Mouse (Mus musculus) urinary bladder, postnatal 14 days (tissue): ENCODE data around the gene Tmem274.

Experiments
- DNase-seq: peaks from one replicate; pipeline ENCODE4 v3.0.0; 2021; ENCODE audit warnings: low spot score

Tmem274 gene

DNA sequence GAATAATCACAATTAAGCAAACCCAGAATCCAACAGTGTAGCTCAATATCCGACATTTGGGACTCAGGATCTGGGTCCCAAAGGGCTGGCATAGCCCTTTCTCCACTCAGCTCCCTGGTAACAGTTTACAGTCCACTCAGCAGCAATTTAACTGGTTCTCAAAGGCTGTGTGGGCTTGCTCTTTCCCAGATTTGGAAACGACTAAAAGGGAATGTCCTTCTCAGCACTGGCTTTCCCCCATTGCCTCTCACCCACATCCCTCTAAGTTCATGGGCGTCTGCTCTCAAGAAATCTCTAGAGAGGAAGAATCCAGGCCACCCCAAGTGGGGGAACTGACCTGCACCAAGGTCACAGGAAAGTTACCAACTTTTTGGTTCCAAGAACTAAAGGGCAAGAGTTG, 7.4 kb downstream of the Tmem274 start:
- DNase-seq: no peak

DNA sequence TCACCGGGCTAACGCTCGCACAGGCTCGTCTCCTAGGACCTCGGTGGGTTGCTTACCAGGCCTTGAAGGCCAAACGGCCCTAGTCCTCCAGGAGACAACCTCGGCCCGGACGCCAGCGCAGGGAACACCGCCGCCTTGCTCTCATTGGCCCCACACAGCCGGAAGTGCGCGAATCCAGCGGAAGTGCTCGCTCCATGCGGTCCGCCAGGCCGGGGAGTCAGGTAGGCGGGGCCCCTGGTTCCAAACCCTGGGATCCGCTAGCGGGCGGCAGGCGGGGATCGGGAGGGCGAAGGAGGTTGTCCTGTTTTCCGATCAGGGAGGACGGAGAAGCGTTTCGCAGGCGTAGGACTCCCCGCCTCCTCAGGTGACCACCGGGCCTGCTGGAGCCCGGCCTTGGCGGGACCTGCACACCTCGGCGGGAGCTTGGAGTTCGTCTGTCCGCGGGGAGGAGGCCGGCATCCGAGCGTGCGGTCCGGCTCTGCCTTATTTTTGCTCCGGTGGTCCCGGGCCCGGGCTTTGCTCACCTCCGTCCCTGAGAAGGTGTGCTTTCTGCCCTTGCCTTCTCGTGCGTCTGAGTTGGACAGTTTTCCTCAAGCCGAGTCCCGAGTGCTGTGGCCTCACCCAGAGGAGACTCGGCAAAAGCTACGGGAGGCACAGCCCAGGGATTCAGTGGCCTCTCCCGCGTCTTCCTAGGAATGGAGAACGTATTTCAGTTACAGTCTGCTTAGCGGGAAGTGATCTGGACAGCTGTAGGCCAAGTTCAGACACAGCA, 8.1 kb downstream of the Tmem274 start, which contains the start of the genes Nmnat1 and Lzic:
Nmnat1 (minus strand) TSS at position 150 of the 772 bp plus-strand sequence.
Lzic (plus strand) TSS at position 177 of the 772 bp plus-strand sequence.
- DNase-seq: peak; percentile 94

DNA sequence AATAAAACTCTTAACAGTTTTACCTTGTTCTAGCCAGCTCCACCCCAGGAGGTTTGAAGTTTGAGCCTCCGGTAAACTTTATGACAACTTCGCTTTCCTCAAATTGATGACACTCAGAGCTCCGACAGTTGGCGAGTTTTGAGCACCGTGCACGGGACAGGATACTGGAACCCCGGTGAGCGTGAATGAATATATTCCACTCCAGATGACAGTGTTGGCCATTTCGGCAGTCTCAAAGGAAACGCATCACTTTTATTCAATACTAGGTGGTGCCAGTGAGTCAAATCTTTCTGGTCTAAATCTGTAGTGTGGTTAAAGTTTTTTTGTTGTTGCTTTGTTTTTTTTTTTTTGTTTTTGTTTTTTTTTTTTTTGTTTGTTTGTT, 8.6 kb downstream of the Tmem274 start:
- no peak for DNase-seq

DNA sequence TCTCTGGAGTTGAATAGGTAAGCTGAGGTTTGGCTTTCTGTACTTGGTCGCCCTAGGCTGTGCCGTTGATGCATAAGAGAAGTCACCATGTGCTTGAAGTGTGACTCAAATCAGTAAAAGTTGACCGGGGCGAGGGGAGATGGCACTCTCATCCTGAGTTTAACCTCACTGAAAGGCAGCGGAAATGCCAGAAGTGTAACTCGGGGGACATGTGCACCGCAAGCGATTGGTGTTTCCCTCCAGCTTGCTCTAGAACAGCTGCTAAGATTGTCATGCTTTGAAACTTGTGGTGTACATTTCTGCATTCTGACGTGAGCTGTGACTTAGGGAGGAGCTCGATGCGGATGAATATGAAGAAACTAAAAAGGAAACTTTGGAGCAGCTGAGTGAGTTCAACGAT, 10.6 kb downstream of the Tmem274 start:
- DNase-seq: no peak

DNA sequence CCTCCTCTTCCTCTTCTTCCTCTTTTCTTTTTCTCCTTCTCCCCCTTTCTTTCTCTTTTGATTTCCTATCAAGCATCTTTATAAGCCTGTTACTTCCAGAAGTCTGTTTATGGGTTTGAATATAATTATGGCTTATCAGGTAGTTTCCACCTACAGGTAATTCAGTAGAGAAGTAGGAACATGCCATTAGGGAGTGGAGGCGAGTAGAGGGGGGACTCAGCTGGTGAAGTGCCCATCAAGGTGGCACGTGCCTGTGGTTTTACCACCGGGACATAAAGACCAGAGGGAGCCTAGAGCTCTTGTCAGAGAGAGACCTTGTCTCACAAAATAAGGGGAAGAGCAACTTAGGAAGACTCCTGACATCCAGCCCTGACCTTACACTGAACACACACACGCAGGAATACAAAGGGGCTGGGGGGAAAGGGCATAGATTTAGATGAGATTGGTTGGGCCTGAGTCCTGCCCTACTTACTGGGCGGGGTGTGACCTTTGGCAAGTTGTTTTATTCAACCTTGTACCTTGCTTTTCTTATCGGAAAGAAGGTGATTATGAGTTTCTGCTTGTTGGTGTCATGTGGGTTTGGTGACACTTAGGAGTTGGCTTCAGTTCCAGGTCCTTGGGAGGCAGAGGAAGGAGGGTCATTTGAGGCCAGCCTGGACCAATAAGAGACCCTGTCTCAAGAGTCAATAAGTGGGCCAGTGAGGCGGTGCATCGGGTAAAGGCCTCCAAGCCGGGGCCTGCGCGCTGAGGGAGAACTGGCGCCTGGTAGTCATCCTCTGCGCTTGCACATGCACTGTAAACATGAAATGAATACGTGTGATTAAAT, 12.4 kb downstream of the Tmem274 start:
- DNase-seq: no peak

DNA sequence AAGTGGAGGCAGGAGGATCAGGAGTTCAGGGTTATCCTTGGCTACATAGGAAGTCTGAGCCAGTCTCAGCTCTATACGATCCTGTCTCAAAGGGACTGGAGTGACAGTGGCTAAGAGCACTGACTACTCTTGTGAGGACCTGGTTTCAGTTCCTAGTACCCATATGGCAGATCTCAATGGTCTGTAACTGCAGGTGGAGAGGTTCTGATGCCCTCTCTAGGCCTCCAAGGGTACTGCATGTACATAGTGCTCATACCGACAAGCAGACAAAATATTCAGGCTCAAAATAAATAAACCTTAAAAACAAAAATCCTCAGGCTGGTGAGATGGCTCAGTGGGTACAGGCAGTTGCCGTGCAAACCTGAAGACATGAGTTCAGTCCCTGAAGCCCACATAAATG, 14.0 kb downstream of the Tmem274 start:
- no peak for DNase-seq

DNA sequence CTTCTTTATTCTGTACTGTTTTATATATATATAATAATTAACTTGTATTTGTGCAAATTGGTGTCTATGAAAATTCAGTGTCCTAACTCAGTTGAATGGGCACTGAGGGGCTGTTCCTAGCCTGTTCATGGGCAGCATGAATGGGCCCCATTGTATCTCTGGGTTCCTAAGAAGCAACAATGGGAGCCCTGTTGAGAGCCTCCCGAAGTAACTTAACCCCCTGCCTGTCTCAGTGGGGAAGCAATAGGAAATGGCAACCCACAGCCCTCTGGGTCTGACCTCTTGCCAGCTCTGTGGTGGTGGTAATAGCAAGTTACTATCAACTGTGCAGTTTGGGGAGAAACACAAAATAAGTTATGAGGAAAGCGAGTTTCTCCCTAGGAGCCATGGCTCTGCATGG, 19.4 kb downstream of the Tmem274 start:
- no peak for DNase-seq

DNA sequence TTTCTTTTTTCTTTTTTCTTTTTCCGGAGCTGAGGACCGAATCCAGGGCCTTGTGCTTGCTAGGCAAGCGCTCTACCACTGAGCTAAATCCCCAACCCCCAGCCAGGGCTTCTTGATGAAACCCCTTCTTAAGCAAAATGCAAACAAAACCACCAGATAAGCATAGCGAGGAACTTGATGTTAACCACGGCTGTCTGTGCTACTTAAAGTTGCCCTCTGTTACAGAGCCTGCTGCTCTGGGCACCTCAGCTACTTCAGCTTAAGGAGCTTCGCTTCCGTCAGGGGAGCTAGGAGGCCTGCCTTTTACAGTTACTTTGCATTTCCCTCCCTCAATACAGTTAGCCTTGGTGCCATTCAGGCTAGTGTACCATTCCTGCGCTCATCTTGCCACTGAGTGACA, 21.7 kb downstream of the Tmem274 start:
- no peak for DNase-seq

DNA sequence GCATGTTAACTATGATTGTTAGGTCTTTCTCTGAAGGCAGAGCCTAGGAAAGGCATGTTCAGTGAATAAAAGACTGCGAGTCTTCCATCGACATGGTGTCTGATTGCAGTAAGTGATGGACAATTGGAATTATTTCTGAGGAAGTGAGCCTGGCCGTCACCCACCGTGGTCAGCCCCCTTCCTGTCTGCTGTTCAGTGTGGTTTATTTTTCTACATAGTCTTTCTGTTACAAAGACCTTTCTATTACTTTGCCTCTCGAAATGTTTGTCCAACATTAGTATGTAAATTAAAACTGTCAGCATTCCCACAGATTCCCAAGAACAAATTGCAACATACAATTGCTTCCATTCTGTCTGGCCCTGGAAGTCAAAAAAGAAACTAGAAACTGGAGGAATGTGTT, 22.6 kb downstream of the Tmem274 start:
- DNase-seq: no peak

DNA sequence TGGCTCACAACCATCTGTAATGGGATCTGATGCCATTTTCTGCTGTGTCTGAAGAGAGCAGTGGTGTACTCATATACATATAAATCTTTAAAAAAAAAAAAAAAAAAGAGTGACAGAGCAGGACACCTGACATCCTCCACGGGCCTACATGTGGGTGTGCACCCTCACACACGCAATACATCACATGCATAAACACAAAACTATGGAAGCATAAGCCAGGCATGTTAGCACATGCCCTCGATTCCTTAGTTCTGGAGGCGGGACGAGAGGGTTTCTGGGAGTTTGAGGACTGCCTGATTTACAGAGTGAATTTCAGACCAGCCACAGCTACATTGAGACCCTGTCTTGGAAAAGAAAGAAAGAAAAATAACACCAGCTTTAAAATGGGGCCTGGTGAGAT, 27.2 kb downstream of the Tmem274 start:
- no peak for DNase-seq

DNA sequence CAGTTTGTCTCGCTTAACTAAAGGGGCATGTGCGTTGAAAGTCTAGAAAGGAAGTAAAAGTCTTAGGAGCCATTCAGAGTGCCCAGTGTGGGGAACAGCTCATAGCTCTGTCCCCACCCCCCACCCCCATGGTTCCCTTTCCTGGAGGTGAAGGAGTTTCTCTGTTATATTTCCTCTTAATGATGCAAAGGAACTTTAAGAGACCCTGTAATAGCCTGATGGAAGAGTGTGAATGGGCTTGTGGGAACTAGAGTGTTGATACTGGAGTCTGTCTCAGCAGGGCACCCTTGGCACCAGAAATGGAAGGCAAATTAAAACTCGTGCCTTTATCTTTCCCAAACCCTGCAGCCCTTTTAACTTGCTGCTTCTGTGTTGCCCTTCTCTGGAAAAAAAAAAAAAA, 27.7 kb downstream of the Tmem274 start:
- no peak for DNase-seq

DNA sequence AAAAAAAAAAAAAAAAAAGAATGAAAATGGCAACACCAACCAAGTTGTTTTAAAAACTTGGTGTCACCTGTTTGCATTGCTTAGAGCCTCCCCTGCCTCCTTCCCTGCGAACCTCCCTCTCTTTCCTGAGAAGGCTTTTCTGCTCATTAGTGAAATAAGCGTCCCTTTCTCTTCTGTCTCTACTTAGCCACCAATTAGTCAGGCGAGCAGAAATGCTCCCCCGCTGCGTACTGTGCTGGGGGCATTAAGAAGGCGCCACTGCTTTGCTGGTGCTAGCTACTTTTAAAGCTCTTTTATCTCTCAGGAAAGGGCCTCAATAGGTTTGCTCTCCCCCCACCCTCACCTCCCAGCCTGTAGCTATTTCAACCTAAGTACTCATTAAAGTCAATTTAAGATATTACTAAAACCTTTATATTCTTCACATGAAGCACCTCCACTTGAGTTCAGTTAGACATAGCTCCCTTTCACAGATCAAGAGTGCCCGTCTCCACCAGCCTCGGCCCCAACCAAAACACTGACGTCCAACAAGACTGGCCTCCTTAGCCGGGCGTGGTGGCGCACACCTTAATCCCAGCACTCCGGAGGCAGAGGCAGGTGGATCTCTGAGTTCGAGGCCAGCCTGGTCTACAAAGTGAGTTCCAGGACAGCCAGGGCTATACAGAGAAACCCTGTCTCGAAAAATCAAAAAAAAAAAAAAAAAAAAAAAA, 28.2 kb downstream of the Tmem274 start:
- no peak for DNase-seq

DNA sequence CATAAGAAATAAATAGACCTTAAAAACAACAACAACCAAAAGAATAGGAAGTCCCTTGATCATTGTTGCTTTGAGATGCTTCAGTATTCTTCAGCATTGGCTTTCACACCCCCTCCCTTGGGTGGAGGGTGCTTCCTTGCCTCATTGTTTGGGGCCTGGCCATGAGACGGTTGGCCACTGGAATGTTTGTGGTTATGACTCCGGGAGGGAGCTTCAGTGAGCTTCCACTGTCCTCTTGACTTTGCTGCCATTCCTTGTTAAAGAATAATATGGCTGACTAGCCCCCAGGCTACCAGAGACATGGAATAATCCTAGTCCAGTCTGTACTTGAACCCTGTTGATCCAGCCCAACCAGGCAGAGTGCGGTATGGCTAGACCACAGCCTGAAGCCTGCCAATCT, 29.7 kb downstream of the Tmem274 start:
- no peak for DNase-seq

DNA sequence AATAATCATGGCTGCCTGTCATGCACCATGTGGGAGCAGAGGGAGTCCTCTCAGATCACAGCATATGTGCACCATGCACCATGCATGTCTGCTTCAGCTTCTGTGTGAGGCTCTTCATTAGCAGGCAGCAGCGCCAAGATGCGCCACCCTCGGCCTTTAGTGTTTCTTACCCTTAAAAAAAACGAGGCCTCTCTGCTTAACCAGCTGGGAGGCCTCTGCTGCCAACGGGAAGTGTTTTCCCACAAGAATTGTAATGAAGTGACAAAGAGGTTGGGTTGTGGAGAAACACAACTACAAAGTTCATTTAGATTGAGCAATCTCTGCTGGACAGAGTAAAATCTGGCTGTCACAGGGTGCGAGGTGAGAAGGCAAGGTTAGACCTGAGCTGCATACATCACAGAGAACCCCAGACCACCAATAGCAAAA, 34.1 kb downstream of the Tmem274 start:
- DNase-seq: no peak

DNA sequence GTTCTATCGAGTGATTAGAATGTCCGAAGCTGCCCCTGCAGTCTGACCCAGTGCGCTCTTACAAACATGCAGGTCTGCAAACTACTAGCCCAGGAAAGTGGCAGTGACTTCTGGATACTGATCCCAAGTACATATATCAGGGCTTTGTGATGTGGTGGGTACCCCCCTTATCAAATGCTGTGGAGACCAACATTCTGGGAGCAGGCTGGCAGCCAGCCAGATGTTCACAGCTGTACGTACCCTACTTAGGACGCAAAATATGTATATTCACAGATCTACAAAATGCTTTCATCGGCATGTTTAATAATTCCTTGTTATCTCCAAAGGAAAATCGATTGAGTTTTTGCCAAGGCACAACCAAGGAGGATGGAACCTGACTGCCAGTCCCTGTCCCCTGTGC, 34.9 kb downstream of the Tmem274 start:
- DNase-seq: no peak

DNA sequence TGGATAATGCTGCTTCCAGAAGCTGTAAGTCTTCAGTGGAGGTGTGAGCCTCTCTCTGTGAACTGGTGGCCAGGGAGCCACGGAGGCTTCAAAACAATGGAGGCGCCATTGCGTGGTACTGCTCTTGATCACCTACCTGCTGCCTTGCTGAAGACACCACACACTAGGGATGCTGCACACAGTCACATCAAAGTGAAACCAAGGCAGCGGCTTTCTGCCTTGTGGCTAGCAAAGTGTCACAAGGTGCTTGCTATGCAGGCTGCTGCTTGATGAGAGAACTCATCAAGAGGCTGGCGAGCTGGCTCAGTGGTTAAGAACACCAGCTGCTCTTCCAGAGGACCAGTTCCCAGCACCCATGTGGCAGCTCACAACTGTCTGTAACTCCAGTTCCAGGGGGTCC, 38.5 kb downstream of the Tmem274 start:
- DNase-seq: no peak

DNA sequence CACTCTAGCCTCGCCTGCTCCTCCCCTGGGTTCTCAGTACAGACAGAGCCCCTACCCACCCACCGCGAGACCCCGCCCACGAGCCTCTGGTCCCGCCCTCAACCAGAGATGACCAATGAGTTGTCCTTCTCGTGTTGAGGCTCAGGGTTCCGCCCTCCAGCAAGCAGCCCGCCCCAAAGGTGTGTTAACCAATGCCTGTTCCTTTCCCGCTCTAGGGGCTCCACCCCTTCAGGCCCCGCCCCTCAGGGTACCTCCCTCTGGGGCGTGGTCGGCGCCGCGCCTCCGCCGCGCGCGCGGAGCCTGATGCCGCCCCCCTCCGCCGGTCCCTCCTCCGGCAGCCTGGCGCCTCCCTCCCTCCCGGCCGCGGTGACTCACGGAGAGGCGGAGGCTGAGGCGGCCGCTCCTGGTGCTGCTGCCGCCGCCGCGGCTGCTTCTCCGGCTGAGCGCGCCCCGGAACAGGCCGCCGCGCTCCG, 40.7 kb downstream of the Tmem274 start, which contains the start of gene Ctnnbip1:
Ctnnbip1 (plus strand) TSS at position 369 of the 473 bp plus-strand sequence.
- DNase-seq: peak; percentile 97

DNA sequence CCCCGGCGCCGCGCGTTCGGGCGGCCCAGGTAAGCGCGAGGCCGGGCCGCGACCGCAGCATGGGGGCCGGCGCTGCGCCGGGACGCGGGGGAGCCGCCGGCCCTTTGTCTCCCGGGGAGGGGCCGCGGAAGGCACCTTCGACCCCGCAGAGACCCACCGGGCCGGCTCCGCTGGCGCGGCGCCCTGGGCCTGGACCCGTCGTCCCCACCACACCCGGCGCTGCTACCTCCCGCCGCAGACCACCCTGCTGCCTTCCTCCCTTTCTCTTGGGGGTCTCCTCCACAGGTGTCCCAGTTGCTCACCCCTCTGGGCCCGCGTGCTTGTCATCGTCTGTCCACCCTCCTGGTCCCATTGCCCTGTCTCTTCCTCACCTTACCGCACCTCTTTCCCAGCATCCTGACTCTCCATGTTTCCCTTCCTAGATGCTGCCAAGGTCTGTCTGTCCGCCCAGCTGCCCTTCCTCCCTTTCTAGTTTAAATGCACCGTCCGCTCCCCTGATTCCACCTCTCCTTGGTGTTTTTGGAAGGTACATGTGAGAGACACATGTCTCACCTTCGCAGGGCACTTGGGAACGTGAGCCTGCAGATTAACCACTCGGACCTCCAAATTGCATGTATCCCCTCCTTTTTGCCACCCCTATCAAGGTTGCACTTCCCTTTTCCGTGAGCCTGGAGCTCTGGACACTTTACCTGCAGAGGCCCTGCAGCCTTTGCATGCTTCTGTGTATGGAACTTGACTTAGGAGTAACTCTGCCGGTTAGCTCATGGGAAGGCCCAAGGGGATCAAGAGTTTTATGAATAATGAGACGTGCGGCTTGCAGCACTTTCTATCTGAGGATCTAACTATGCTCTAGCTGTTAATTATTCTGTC, 41.4 kb downstream of the Tmem274 start:
- DNase-seq: no peak

DNA sequence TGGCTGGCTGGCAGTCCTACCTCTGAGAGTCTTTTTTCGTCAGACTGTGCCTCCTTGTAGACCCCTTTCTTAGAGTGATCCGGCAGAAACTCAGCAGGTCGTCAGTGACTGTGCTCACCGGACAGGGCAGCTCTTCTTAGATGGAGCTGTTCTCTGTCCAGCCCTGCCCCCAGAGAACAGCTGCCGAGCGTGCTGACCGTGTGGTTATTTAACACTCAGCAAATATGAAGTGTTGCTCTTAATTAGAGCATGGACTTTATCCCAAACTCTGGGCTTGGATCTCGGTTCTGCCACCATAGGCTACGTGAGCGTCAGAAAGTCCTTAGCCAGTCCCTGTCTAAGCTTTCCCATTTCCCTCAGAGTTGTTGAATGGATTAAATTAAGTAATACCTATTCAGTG, 44.1 kb downstream of the Tmem274 start:
- no peak for DNase-seq

DNA sequence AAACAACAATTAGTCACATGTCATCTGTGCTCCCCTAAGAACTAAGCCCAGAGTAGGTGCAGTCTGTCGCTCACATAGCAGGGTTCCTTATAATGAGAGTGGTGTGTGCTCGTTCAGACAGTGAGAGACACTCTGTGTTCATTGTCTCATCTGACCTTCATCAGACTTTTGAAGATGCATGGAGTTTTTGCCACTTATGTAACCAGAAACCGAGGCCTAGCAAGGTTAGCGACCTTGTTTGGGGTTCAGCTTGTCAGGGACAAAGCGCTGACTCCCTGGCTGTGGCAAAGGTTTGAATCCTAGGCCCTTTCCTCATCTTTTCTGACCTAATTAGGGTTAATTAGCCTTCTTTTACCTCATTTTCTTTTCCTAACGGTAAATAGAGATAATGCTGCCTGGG, 46.8 kb downstream of the Tmem274 start:
- DNase-seq: no peak

DNA sequence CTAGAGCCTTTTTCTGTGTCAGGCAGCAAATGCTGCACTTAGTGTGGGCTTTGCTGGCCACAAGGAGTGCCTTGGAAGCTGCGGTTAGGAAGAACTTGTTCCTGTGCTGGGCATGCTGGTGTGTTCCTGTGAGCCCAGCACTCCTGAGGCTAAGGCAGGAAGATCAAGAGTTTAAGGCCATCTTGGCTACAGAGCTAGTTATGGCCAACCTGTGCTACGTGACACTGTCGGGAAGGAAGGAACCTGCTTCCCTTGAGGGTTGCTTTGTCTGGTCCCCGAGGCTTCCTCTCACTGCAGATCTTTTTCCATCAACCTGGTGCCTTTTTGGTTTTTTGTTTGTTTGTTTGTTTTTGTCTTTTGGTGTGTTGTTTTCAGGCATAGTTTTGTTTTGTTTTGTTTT, 48.0 kb downstream of the Tmem274 start:
- DNase-seq: no peak

DNA sequence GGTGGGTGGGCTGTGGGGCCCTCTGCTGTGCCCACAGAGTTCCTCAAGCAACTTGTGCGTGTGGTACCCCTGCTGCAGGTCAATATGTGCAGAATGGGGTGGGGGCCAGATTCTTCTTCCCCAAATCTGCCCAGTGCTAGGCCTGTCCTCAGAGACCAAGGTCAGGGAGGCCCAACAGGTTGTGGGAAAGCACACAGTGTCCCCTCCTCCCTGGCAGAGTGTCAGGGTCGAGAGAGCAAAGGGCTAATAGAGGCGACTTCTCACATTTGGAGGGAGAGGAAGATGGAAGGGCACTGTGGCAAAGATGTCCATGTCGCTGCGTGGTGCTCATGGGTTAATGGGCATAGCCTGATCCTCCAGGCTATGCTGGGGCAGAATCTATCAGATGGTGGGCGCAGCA, 48.6 kb downstream of the Tmem274 start:
- no peak for DNase-seq
